Mouse (Mus musculus): ENCODE results near the gene Sod1. TPM values are rescaled to one million over a fixed set of nuclear protein-coding genes. Genes with fewer than 3 reads are reported as not detected.

Sod1 gene
- 639 TPM for polyA plus RNA-seq (2014; fragmentation: Illumina TruSeq; extraction: RNeasy Lipid Tissue Mini Kit (QIAGEN cat#74804); ENCODE audit: low read depth, low replicate concordance)

DNA sequence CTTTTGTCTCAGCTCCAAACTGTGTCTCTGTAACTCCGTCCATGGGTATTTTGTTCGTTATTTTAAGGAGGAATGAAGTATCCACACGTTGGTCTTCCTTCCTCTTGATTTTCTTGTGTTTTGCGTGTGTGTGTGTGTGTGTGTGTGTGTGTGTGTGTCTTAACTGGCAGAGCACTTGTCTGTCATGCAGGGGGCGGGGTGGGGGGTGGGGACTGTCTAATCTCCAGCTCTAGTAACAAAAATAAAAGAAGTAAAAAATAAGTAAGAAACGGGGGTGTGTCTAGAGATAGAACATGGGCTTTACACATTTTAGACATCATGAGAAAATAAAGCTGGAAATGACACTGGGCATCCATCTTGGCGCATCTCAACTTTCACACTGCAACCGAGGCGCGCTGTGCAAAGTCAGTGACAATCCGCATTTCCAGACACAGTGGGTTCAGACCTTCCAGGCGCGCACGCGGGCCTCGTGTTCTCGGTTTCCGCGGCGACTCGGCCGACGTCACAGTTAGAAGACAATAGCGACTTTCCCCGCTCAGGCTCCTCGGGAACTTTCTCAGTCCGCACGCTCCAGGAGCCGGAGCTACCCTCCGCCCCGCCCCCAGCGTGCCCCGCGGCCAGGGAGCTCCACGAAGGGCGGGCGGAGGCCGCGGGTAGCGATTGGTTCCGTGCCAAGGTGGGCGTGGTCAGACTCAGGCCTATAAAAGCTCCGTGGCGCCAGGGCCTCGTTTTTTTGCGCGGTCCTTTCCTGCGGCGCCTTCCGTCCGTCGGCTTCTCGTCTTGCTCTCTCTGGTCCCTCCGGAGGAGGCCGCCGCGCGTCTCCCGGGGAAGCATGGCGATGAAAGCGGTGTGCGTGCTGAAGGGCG is at the start of gene Sod1:
Gene Sod1, plus strand, starts transcription at position 729 of the 866 bp plus-strand sequence.

Other genes with a start within 250 kb of the Sod1 start
- 53.3 TPM for gene Tiam1, start 77.0 kb upstream of the Sod1 start, polyA plus RNA-seq (2014; fragmentation: Illumina TruSeq; extraction: RNeasy Lipid Tissue Mini Kit (QIAGEN cat#74804); ENCODE audit: low read depth, low replicate concordance)
- gene Scaf4, start 63.7 kb downstream of the Sod1 start, polyA plus RNA-seq (2014; fragmentation: Illumina TruSeq; extraction: RNeasy Lipid Tissue Mini Kit (QIAGEN cat#74804); ENCODE audit: low read depth, low replicate concordance) = 17.0 TPM
- gene Hunk, start 165.3 kb downstream of the Sod1 start, polyA plus RNA-seq (2014; fragmentation: Illumina TruSeq; extraction: RNeasy Lipid Tissue Mini Kit (QIAGEN cat#74804); ENCODE audit: low read depth, low replicate concordance) = 1.6 TPM

Data from adrenal gland, adult 10 weeks (tissue).